Mouse (Mus musculus) cortical plate, adult 2 months (tissue): Measurements from ENCODE around the gene Sncg. TPM values are rescaled to one million over a fixed set of nuclear protein-coding genes. Genes with fewer than 3 reads are reported as not detected.

Experiments used
- H3K27ac ChIP-seq: fragments of 200-500 bp; 2 replicates; pipeline ENCODE4 v1.5.1; 2012; ENCODE audit warnings: low read length, control low read depth, inconsistent platforms; ENCODE audit not compliant: insufficient read depth
- H3K4me1 ChIP-seq: fragments of 200-500 bp; 2 replicates; pipeline ENCODE4 v1.6.1; 2011; ENCODE audit warnings: low read length; ENCODE audit not compliant: control insufficient read depth, insufficient read depth
- H3K4me3 ChIP-seq: fragments of 200-500 bp; 2 replicates; pipeline ENCODE4 v1.5.1; 2011; ENCODE audit warnings: mild to moderate bottlenecking, low read length, control low read depth; ENCODE audit not compliant: insufficient read depth
- CTCF ChIP-seq: fragments of 200-500 bp; IDR thresholded peaks from 2 replicates; pipeline ENCODE4 v1.5.1; 2011; ENCODE audit warnings: mild to moderate bottlenecking, control low read depth, low read length; ENCODE audit not compliant: insufficient read depth; ENCODE audit errors: extremely low read depth
- POLR2A ChIP-seq: fragments of 200-500 bp; IDR thresholded peaks from 2 replicates; pipeline ENCODE4 v1.6.1; 2011; ENCODE audit warnings: mild to moderate bottlenecking, low read length, control low read depth; ENCODE audit not compliant: insufficient read depth; ENCODE audit errors: extremely low read depth
- polyA plus RNA-seq: library from polyadenylated mRNA; depleted of rRNA; stranded (reverse); fragments of >200 nt; gene quantifications from 2 replicates; pipeline ENCODE4 v1.2.3, GENCODE M21; 2012

Sncg gene
- polyA plus RNA-seq, 1 experiment, result 6.1 TPM

GRCm38 (mm10) chr14:34399301-34399700 lies 24.7 kb upstream of the Sncg start:
- H3K27ac ChIP-seq, result no peak overlapping the region
- no peaks in the 10 kb centered on the region for H3K4me1 ChIP-seq
- no peak for TF ChIP-seq POLR2A
- TF ChIP-seq CTCF, result no peak
- H3K4me3 ChIP-seq, result no peak overlapping the region

- no peak overlapping the region for H3K27ac ChIP-seq
- no peak for TF ChIP-seq POLR2A
- TF ChIP-seq CTCF, result no peak
- no peak overlapping the region for H3K4me3 ChIP-seq
- no peaks in the 10 kb centered on the region for H3K4me1 ChIP-seq
Measured at GRCm38 (mm10) chr14:34398901-34399300, 24.3 kb upstream of the Sncg start.

- no peak overlapping the region for H3K4me3 ChIP-seq
- H3K4me1 ChIP-seq, result no peaks in the 10 kb centered on the region
- TF ChIP-seq POLR2A (no peak), CTCF (no peak)
- H3K27ac ChIP-seq, result no peak overlapping the region
Measured at GRCm38 (mm10) chr14:34397871-34398270, 23.3 kb upstream of the Sncg start.

- Histone ChIP-seq H3K4me3 (no peak overlapping the region), H3K4me1 (no peaks in the 10 kb centered on the region), H3K27ac (no peak overlapping the region)
- TF ChIP-seq CTCF, result no peak
- TF ChIP-seq POLR2A, result no peak
Measured at GRCm38 (mm10) chr14:34393295-34393694, 18.7 kb upstream of the Sncg start.

GRCm38 (mm10) chr14:34382921-34383704 lies 8.5 kb upstream of the Sncg start:
- H3K27ac ChIP-seq, result no peak overlapping the region
- no peak overlapping the region for H3K4me3 ChIP-seq
- TF ChIP-seq CTCF (no peak), POLR2A (no peak)
- H3K4me1 ChIP-seq, result no peaks in the 10 kb centered on the region

- TF ChIP-seq CTCF, result no peak
- no peak for TF ChIP-seq POLR2A
- no peak overlapping the region for H3K4me3 ChIP-seq
- H3K27ac ChIP-seq, result peak overlapping the region; percentile 83
- H3K4me1 ChIP-seq, result no peaks in the 10 kb centered on the region
Measured at GRCm38 (mm10) chr14:34378560-34379331, 4.2 kb upstream of the Sncg start.

- no peak overlapping the region for H3K27ac ChIP-seq
- TF ChIP-seq POLR2A, result no peak
- no peak for TF ChIP-seq CTCF
- H3K4me3 ChIP-seq, result no peak overlapping the region
- no peaks in the 10 kb centered on the region for H3K4me1 ChIP-seq
Measured at GRCm38 (mm10) chr14:34377121-34377520, 2.5 kb upstream of the Sncg start.

GRCm38 (mm10) chr14:34375941-34376340 lies 1.4 kb upstream of the Sncg start:
- TF ChIP-seq POLR2A (no peak), CTCF (no peak)
- Histone ChIP-seq H3K4me3 (no peak overlapping the region), H3K27ac (no peak overlapping the region; the same call in 1 of the 2 replicates), H3K4me1 (no peaks in the 10 kb centered on the region)

- H3K4me1 ChIP-seq, result no peaks in the 10 kb centered on the region
- TF ChIP-seq POLR2A (no peak), CTCF (no peak)
- no peak within 1 kb of the TSS; the same call in 1 of the 2 replicates for H3K4me3 ChIP-seq
- peak within 1 kb of the TSS; percentile 18 for H3K27ac ChIP-seq
Measured at GRCm38 (mm10) chr14:34375415-34375904, 871 bp upstream of the Sncg start, which contains the start of gene Mmrn2. Gene Mmrn2 (plus strand): TSS chr14:34375465.

GRCm38 (mm10) chr14:34373581-34373980 lies 1.0 kb downstream of the Sncg start:
- TF ChIP-seq POLR2A, result no peak
- no peak for TF ChIP-seq CTCF
- H3K27ac ChIP-seq, result no peak overlapping the region
- H3K4me3 ChIP-seq, result no peak overlapping the region

More at GRCm38 (mm10) chr14:34373581-34373980, 1.0 kb downstream of the Sncg start:
- H3K4me1 ChIP-seq, result no peaks in the 10 kb centered on the region
